Mouse (Mus musculus): ENCODE measurements at regions not wholly inside any gene's neighbourhood (a gene's known extent, or its start where the extent isn't known, plus 50 kb on each side); places are given as distances from the start of the nearest gene placed in this dataset.
"Not testable (repeated sequence)": the region's sequence is repeated elsewhere in the genome, so short reads cannot be mapped to it uniquely, and the experiment has no call there.

- no peak for TF ChIP-seq POLR2A (IDR thresholded peaks at IDR 0.05; ENCODE audit: low read depth, low read length)
- TF ChIP-seq CTCF (IDR thresholded peaks at IDR 0.05; ENCODE audit: extremely low read depth, insufficient read depth, insufficient read length, insufficient replicate concordance): no peak
- peak overlapping the region; percentile 97 for H3K27ac ChIP-seq (ENCODE audit: insufficient read depth, low read length)
- H3K27me3 ChIP-seq (ENCODE audit: control insufficient read depth, insufficient read depth, low read length): no peaks in the 10 kb centered on the region
- no peak overlapping the region for H3K4me3 ChIP-seq (ENCODE audit: extremely low read depth, insufficient read depth, insufficient read length)
- no peaks in the 10 kb centered on the region for H3K36me3 ChIP-seq (ENCODE audit: control insufficient read depth, insufficient read depth, low read length)
- no peak for DNase-seq (ENCODE audit: low read depth in 1 of 2, low spot score in 2 of 2)
- WGBS: 53% methylated on average over 6 of the region's 6 CpGs
- H3K4me1 ChIP-seq (ENCODE audit: control insufficient read depth, insufficient read depth, insufficient read length): peaks cover 32% of the 10 kb centered on the region
These were observed 123.0 kb upstream of the Tbl1xr1 start for GRCm38 (mm10) chr3:21953416-21953810.

GRCm38 (mm10) chr3:21955681-21956080 lies 120.8 kb upstream of the Tbl1xr1 start:
- WGBS: 13% methylated on average over 2 of the region's 2 CpGs
- no peaks in the 10 kb centered on the region for H3K27me3 ChIP-seq (ENCODE audit: control insufficient read depth, insufficient read depth, low read length)
- peak in 1 of 2 experiments; percentile 39 for DNase-seq (ENCODE audit: low read depth in 1 of 2, low spot score in 2 of 2)
- no peaks in the 10 kb centered on the region for H3K36me3 ChIP-seq (ENCODE audit: control insufficient read depth, insufficient read depth, low read length)
- H3K27ac ChIP-seq (ENCODE audit: insufficient read depth, low read length): peak overlapping the region; percentile 15; the same call in 1 of the 2 replicates
- H3K4me1 ChIP-seq (ENCODE audit: control insufficient read depth, insufficient read depth, insufficient read length): peaks cover 31% of the 10 kb centered on the region
- no peak overlapping the region for H3K4me3 ChIP-seq (ENCODE audit: extremely low read depth, insufficient read depth, insufficient read length)
- TF ChIP-seq CTCF (IDR thresholded peaks at IDR 0.05; ENCODE audit: extremely low read depth, insufficient read depth, insufficient read length, insufficient replicate concordance) (no peak), POLR2A (IDR thresholded peaks at IDR 0.05; ENCODE audit: low read depth, low read length) (no peak)

- H3K4me1 ChIP-seq (ENCODE audit: control insufficient read depth, insufficient read depth, insufficient read length): peaks cover 32% of the 10 kb centered on the region
- DNase-seq (ENCODE audit: low read depth in 1 of 2, low spot score in 2 of 2): not testable (repeated sequence)
These were observed 119.3 kb upstream of the Tbl1xr1 start for GRCm38 (mm10) chr3:21957105-21957504.

GRCm38 (mm10) chr3:21958595-21959286 lies 117.7 kb upstream of the Tbl1xr1 start:
- TF ChIP-seq POLR2A (IDR thresholded peaks at IDR 0.05; ENCODE audit: low read depth, low read length): no peak
- TF ChIP-seq CTCF (IDR thresholded peaks at IDR 0.05; ENCODE audit: extremely low read depth, insufficient read depth, insufficient read length, insufficient replicate concordance): no peak
- no peak overlapping the region for H3K4me3 ChIP-seq (ENCODE audit: extremely low read depth, insufficient read depth, insufficient read length)
- no peak overlapping the region for H3K27ac ChIP-seq (ENCODE audit: insufficient read depth, low read length)
- H3K36me3 ChIP-seq (ENCODE audit: control insufficient read depth, insufficient read depth, low read length): no peaks in the 10 kb centered on the region
- no peaks in the 10 kb centered on the region for H3K27me3 ChIP-seq (ENCODE audit: control insufficient read depth, insufficient read depth, low read length)
- WGBS: 77% methylated on average over 6 of the region's 6 CpGs
- H3K4me1 ChIP-seq (ENCODE audit: control insufficient read depth, insufficient read depth, insufficient read length): peaks cover 34% of the 10 kb centered on the region
- no peak for DNase-seq (ENCODE audit: low read depth in 1 of 2, low spot score in 2 of 2)

More at GRCm38 (mm10) chr3:21957105-21957504, 119.3 kb upstream of the Tbl1xr1 start:
- H3K27ac ChIP-seq (ENCODE audit: insufficient read depth, low read length); H3K36me3 ChIP-seq (ENCODE audit: control insufficient read depth, insufficient read depth, low read length); H3K4me3 ChIP-seq (ENCODE audit: extremely low read depth, insufficient read depth, insufficient read length); H3K27me3 ChIP-seq (ENCODE audit: control insufficient read depth, insufficient read depth, low read length): not testable (repeated sequence)
- WGBS: 82% methylated on average over 6 of the region's 6 CpGs

- 14% methylated on average over 6 of the region's 6 CpGs for WGBS
- H3K4me1 ChIP-seq (ENCODE audit: control insufficient read depth, insufficient read depth, insufficient read length): peaks cover 28% of the 10 kb centered on the region
- DNase-seq (ENCODE audit: low read depth in 1 of 2, low spot score in 2 of 2): peak in 1 of 2 experiments; percentile 57
- peak overlapping the region; percentile 78 for H3K27ac ChIP-seq (ENCODE audit: insufficient read depth, low read length)
- H3K4me3 ChIP-seq (ENCODE audit: extremely low read depth, insufficient read depth, insufficient read length): no peak overlapping the region
- TF ChIP-seq CTCF (IDR thresholded peaks at IDR 0.05; ENCODE audit: extremely low read depth, insufficient read depth, insufficient read length, insufficient replicate concordance): no peak
- H3K27me3 ChIP-seq (ENCODE audit: control insufficient read depth, insufficient read depth, low read length): no peaks in the 10 kb centered on the region
- H3K36me3 ChIP-seq (ENCODE audit: control insufficient read depth, insufficient read depth, low read length): no peaks in the 10 kb centered on the region
These were observed 115.4 kb upstream of the Tbl1xr1 start for GRCm38 (mm10) chr3:21961091-21961490.

- peak; percentile 40 to 46 for DNase-seq (ENCODE audit: low read depth in 1 of 2, low spot score in 2 of 2)
- Histone ChIP-seq H3K4me1 (ENCODE audit: control insufficient read depth, insufficient read depth, insufficient read length) (peaks cover 28% of the 10 kb centered on the region), H3K27me3 (ENCODE audit: control insufficient read depth, insufficient read depth, low read length) (no peaks in the 10 kb centered on the region), H3K4me3 (ENCODE audit: extremely low read depth, insufficient read depth, insufficient read length) (no peak overlapping the region), H3K27ac (ENCODE audit: insufficient read depth, low read length) (peak overlapping the region; percentile 68), H3K36me3 (ENCODE audit: control insufficient read depth, insufficient read depth, low read length) (no peaks in the 10 kb centered on the region)
- 10% methylated on average over 5 of the region's 5 CpGs for WGBS
- TF ChIP-seq CTCF (IDR thresholded peaks at IDR 0.05; ENCODE audit: extremely low read depth, insufficient read depth, insufficient read length, insufficient replicate concordance) (no peak), POLR2A (IDR thresholded peaks at IDR 0.05; ENCODE audit: low read depth, low read length) (no peak; the same call in 1 of the 2 replicates)
These were observed 114.7 kb upstream of the Tbl1xr1 start for GRCm38 (mm10) chr3:21961746-21962145.

GRCm38 (mm10) chr3:21962360-21962782 lies 114.1 kb upstream of the Tbl1xr1 start:
- Histone ChIP-seq H3K27ac (ENCODE audit: insufficient read depth, low read length) (peak overlapping the region; percentile 68), H3K4me1 (ENCODE audit: control insufficient read depth, insufficient read depth, insufficient read length) (peaks cover 28% of the 10 kb centered on the region), H3K4me3 (ENCODE audit: extremely low read depth, insufficient read depth, insufficient read length) (no peak overlapping the region), H3K27me3 (ENCODE audit: control insufficient read depth, insufficient read depth, low read length) (no peaks in the 10 kb centered on the region), H3K36me3 (ENCODE audit: control insufficient read depth, insufficient read depth, low read length) (no peaks in the 10 kb centered on the region)
- TF ChIP-seq CTCF (IDR thresholded peaks at IDR 0.05; ENCODE audit: extremely low read depth, insufficient read depth, insufficient read length, insufficient replicate concordance) (no peak), POLR2A (IDR thresholded peaks at IDR 0.05; ENCODE audit: low read depth, low read length) (no peak)
- WGBS: 53% methylated on average over 7 of the region's 7 CpGs
- no peak for DNase-seq (ENCODE audit: low read depth in 1 of 2, low spot score in 2 of 2)

All from spleen, adult 2 months (tissue).